Mouse (Mus musculus) naive thymus-derived CD4-positive, alpha-beta T cell, adult 2 months (primary cell): Measurements from ENCODE around the gene Tbc1d24.
"Not testable (repeated sequence)": the region's sequence is repeated elsewhere in the genome, so short reads cannot be mapped to it uniquely, and the experiment has no call there.

Experiments used
- DNase-seq: peaks from one replicate; pipeline ENCODE4 v3.0.0-alpha.2; 2011; ENCODE audit warnings: low read depth

Tbc1d24 gene

GRCm38 (mm10) chr17:24142897-24143296 is 62.5 kb downstream of the Tbc1d24 start:
- DNase-seq, result no peak

GRCm38 (mm10) chr17:24141425-24141920 is 63.9 kb downstream of the Tbc1d24 start:
- DNase-seq, result peak; percentile 97

GRCm38 (mm10) chr17:24140845-24141424 is 64.4 kb downstream of the Tbc1d24 start:
- DNase-seq, result peak; percentile 66

- DNase-seq, result no peak
These were observed 65.4 kb downstream of the Tbc1d24 start for GRCm38 (mm10) chr17:24139968-24140367.

- no peak for DNase-seq
These were observed 66.1 kb downstream of the Tbc1d24 start for GRCm38 (mm10) chr17:24139256-24139655.

- no peak for DNase-seq
These were observed 68.0 kb downstream of the Tbc1d24 start for GRCm38 (mm10) chr17:24137226-24137880.

GRCm38 (mm10) chr17:24134062-24134461 is 71.3 kb downstream of the Tbc1d24 start:
- DNase-seq, result no peak

GRCm38 (mm10) chr17:24132919-24133318 is 72.4 kb downstream of the Tbc1d24 start:
- peak; percentile 49 for DNase-seq

- no peak for DNase-seq
These were observed 73.8 kb downstream of the Tbc1d24 start for GRCm38 (mm10) chr17:24131570-24131969.

GRCm38 (mm10) chr17:24129246-24129645 is 76.1 kb downstream of the Tbc1d24 start:
- DNase-seq, result not testable (repeated sequence)

GRCm38 (mm10) chr17:24127592-24127991 is 77.8 kb downstream of the Tbc1d24 start:
- no peak for DNase-seq

GRCm38 (mm10) chr17:24126801-24127200 is 78.6 kb downstream of the Tbc1d24 start:
- DNase-seq, result peak; percentile 59
